Mouse (Mus musculus): Measurements from ENCODE around the gene Slain2.
"Not testable (repeated sequence)": the region's sequence is repeated elsewhere in the genome, so short reads cannot be mapped to it uniquely, and the experiment has no call there.

The Slain2 gene

GRCm38 (mm10) chr5:72927074-72927473 lies 13.0 kb downstream of the Slain2 start:
- in situ Hi-C loops (cut with MboI; ENCODE audit: low pct_unique_long_range_greater_than_20kb in 1 of 2, low sequenced_read_pairs in 2 of 2, unreplicated experiment in 1 of 2) = no loop called here

DNA sequence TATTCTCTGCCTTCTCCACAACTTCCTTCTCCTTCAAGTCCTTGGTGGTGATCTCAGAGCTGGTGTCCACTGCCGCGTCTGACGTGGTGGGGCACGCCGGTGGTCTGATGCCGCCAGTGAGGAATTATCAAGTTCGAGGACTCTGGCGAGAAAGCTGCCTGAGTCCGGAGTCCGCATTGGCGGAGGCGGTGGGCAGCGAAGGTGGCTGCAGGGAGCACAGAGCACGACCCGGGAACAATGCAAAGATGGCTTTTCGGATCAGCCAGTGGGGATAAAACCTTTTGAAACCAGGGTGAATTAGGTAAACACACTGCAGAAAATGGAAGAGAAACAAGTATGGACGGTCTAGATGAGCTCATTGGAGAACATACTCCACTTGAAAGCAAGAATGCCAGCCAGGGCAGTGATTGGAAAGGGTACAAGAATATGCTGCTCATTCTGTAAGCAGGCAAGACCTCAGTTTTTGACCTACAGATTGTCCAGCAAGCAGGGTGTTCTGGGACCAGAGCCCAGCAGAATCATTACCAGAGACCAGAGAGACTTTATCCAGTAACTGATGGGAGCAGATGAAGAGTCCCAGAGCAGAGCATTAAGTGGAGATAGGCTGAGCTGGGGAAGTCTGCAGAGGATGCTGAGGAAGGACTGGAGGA lies 19.0 kb downstream of the Slain2 start:
- in situ Hi-C loops (cut with MboI; ENCODE audit: low pct_unique_long_range_greater_than_20kb in 1 of 2, low sequenced_read_pairs in 2 of 2, unreplicated experiment in 1 of 2) = no loop called here

- in situ Hi-C loops (cut with MboI; ENCODE audit: low pct_unique_long_range_greater_than_20kb in 1 of 2, low sequenced_read_pairs in 2 of 2, unreplicated experiment in 1 of 2) = not testable (repeated sequence)
Observed at GRCm38 (mm10) chr5:72938421-72938820, 24.3 kb downstream of the Slain2 start.

GRCm38 (mm10) chr5:72939311-72939710 lies 25.2 kb downstream of the Slain2 start:
- in situ Hi-C loops (cut with MboI; ENCODE audit: low pct_unique_long_range_greater_than_20kb in 1 of 2, low sequenced_read_pairs in 2 of 2, unreplicated experiment in 1 of 2) = no loop called here

DNA sequence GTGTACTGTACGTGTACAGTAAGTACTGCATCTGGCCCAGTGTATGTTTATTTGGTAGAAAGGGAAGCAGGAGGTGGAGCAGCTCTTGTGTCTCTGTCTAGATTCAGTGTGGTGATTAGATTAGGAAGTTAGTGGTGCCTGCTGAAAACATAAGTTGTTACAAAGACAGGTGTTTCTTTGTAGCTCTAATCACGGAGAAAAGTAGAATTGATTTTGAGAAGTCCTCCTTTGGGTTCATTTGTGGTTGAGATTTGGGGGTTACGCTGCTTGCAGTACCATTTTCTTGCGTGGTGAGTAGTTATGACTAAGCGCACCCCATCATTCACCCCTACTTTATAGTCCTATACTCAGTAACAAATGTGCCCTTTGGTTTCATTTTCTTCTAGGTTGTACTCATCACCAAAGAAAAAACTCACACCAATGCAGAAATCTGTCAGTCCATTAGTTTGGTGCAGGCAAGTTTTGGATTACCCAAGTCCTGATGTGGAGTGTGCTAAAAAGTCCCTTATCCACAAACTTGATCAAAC lies 26.9 kb downstream of the Slain2 start:
- in situ Hi-C loops (cut with MboI; ENCODE audit: low pct_unique_long_range_greater_than_20kb in 1 of 2, low sequenced_read_pairs in 2 of 2, unreplicated experiment in 1 of 2) = no loop called here

GRCm38 (mm10) chr5:72948136-72948535 lies 34.0 kb downstream of the Slain2 start:
- in situ Hi-C loops (cut with MboI; ENCODE audit: low pct_unique_long_range_greater_than_20kb in 1 of 2, low sequenced_read_pairs in 2 of 2, unreplicated experiment in 1 of 2) = no loop called here

DNA sequence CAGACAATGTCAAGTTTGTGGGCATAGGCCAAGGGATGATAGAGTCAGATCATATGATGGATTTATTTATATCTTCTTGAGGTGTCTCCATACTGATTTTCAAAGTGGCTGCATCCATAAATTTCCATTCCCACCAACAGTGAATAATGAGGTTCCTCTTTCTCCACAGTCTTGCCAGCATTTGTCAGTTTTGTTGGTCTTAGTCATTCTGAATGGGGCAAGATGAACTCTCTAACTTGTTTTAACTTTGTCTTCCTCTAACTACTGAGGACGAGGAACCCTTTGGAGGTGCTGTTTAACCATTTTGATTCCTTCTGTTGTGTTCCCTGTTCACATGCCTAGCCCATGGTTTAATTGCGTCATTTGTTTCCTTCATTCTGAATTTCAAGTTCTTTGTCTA lies 36.1 kb downstream of the Slain2 start:
- in situ Hi-C loops (cut with MboI; ENCODE audit: low pct_unique_long_range_greater_than_20kb in 1 of 2, low sequenced_read_pairs in 2 of 2, unreplicated experiment in 1 of 2) = no loop called here

GRCm38 (mm10) chr5:72953996-72954604 lies 40.0 kb downstream of the Slain2 start:
- in situ Hi-C loops (cut with MboI; ENCODE audit: low pct_unique_long_range_greater_than_20kb in 1 of 2, low sequenced_read_pairs in 2 of 2, unreplicated experiment in 1 of 2) = no loop called here

DNA sequence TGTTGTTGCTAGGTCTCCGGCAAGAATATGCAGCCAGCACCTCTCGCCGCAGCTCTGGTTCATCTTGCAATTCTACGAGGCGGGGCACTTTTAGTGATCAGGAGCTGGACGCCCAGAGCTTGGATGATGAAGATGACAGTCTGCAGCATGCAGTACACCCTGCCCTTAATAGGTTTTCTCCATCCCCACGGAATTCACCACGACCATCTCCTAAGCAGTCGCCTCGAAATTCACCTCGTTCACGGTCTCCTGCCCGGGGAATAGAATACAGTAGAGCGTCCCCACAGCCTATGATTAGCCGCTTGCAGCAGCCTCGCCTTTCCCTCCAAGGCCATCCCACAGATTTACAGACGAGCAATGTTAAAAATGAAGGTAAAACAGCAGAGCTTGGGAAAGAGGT lies 43.2 kb downstream of the Slain2 start:
- in situ Hi-C loops (cut with MboI; ENCODE audit: low pct_unique_long_range_greater_than_20kb in 1 of 2, low sequenced_read_pairs in 2 of 2, unreplicated experiment in 1 of 2) = no loop called here

GRCm38 (mm10) chr5:72960096-72960495 lies 46.0 kb downstream of the Slain2 start:
- in situ Hi-C loops (cut with MboI; ENCODE audit: low pct_unique_long_range_greater_than_20kb in 1 of 2, low sequenced_read_pairs in 2 of 2, unreplicated experiment in 1 of 2) = no loop called here

GRCm38 (mm10) chr5:72965706-72966105 lies 51.6 kb downstream of the Slain2 start:
- in situ Hi-C loops (cut with MboI; ENCODE audit: low pct_unique_long_range_greater_than_20kb in 1 of 2, low sequenced_read_pairs in 2 of 2, unreplicated experiment in 1 of 2) = no loop called here

- in situ Hi-C loops (cut with MboI; ENCODE audit: low pct_unique_long_range_greater_than_20kb in 1 of 2, low sequenced_read_pairs in 2 of 2, unreplicated experiment in 1 of 2) = no loop called here
Observed at GRCm38 (mm10) chr5:72972435-72972834, 58.3 kb downstream of the Slain2 start.

DNA sequence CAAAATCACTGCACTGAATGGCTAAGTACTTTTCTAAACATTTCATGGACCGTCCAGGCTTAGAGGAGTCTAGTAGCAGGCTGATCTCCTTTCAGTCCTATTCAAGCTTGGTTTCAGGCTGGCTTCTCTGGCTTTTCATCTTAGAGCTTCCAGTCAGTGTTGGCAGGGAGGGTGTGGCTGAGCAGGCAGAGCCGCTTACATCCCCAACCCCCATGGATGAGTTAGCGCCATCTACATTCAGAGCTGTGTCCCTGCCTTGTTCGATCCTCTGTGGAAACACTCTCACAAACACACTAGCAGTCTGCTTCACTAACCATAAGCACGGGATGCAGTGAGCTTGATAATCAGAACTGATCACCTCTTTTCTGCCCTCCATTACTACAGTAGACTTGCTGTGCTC lies 58.8 kb downstream of the Slain2 start:
- in situ Hi-C loops (cut with MboI; ENCODE audit: low pct_unique_long_range_greater_than_20kb in 1 of 2, low sequenced_read_pairs in 2 of 2, unreplicated experiment in 1 of 2) = no loop called here

- in situ Hi-C loops (cut with MboI; ENCODE audit: low pct_unique_long_range_greater_than_20kb in 1 of 2, low sequenced_read_pairs in 2 of 2, unreplicated experiment in 1 of 2) = no loop called here
Observed at GRCm38 (mm10) chr5:72974602-72975001, 60.5 kb downstream of the Slain2 start, which contains the start of gene Gm10135. Gene Gm10135 (minus strand): TSS chr5:72974702.

GRCm38 (mm10) chr5:72975996-72976395 lies 61.9 kb downstream of the Slain2 start:
- in situ Hi-C loops (cut with MboI; ENCODE audit: low pct_unique_long_range_greater_than_20kb in 1 of 2, low sequenced_read_pairs in 2 of 2, unreplicated experiment in 1 of 2) = no loop called here

- in situ Hi-C loops (cut with MboI; ENCODE audit: low pct_unique_long_range_greater_than_20kb in 1 of 2, low sequenced_read_pairs in 2 of 2, unreplicated experiment in 1 of 2) = no loop called here
Observed at GRCm38 (mm10) chr5:72976539-72976938, 62.4 kb downstream of the Slain2 start.

DNA sequence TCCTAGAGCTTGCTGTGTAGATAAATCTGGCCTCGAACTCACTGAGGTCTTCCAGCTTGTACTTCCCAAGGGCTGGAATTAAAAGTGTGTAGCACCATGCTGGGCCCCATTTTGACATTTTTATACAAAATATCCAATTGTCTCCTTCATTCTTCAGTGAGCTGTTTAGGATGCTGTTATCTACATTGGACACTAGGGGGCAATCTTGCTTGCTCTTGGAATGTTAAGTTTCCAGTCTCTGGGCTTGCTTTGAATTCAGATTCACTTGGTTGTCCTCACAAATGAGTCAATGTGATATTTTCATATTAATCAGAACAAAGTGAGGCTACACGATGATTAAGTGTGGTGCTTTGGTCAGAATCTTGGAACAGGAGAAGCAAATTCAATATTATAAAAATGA lies 70.0 kb downstream of the Slain2 start:
- in situ Hi-C loops (cut with MboI; ENCODE audit: low pct_unique_long_range_greater_than_20kb in 1 of 2, low sequenced_read_pairs in 2 of 2, unreplicated experiment in 1 of 2) = loop anchor here (10.0 kb wide), 1 partner anchor 401 kb away; no protein-coding TSS in a partner anchor

DNA sequence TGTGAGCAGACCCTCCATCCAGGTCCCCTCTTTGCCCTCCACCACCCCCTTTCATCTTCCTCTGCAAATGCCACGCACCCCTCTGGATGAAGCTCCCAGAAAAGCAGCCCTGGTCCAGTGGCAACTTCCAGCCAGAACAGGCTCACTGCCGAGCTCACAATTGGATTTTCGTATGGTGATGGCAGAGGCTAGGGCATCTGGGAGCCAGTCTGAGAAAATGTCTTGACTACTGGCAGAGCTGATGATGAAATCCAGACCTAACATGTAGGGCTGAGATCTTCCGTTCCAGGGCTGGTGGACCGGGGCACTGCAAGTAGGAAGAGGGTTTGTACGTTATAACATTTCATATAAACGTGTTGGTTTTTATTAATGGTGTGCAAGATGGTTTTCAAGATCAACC lies 73.7 kb downstream of the Slain2 start:
- in situ Hi-C loops (cut with MboI; ENCODE audit: low pct_unique_long_range_greater_than_20kb in 1 of 2, low sequenced_read_pairs in 2 of 2, unreplicated experiment in 1 of 2) = loop anchor here (10.0 kb wide), 1 partner anchor 397 kb away; no protein-coding TSS in a partner anchor

DNA sequence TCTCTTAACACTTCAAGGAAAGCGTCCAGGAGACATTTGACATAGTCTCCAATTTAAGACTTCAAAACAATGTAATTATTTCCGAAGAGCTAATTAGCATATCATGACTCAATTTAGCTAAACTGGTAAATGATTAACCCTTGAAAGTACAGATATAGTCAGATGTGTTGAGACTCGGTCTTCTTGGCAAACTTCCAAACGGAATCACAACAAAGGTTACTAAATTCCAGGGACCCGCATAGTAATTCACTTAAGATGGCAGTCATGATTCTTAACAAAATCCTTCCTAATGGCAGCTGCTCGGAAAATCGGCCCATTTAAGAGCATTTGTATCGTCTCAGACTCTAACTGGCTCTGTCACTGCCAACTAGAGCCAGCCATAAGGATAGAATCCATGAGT lies 75.7 kb downstream of the Slain2 start:
- in situ Hi-C loops (cut with MboI; ENCODE audit: low pct_unique_long_range_greater_than_20kb in 1 of 2, low sequenced_read_pairs in 2 of 2, unreplicated experiment in 1 of 2) = loop anchor here (10.0 kb wide), 1 partner anchor 395 kb away; no protein-coding TSS in a partner anchor

DNA sequence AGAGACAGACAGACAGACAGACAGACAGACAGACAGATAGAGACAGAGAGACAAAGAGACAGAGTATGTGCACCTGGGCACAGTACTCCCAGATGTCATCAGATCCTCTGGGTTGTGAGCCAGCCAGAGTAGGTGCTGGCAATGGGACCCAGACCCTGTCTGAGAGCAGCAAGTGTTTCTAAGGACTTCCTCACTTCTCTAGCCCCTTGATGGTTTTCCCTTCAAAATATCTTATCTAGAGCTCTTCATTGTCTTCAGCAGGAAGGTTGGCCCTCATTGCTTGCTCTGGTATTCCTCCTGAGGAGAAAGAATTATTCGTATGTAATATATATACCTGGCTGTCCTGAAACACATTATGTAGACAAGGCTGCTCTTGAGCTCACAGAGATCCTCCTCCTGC lies 78.4 kb downstream of the Slain2 start:
- in situ Hi-C loops (cut with MboI; ENCODE audit: low pct_unique_long_range_greater_than_20kb in 1 of 2, low sequenced_read_pairs in 2 of 2, unreplicated experiment in 1 of 2) = no loop called here
